Mouse (Mus musculus) MN1 (cell line): ENCODE measurements around the gene H60b.
"Not testable (repeated sequence)": the region's sequence is repeated elsewhere in the genome, so short reads cannot be mapped to it uniquely, and the experiment has no call there.

Experiments used
- DNase-seq: peaks from one replicate; pipeline ENCODE4 v3.0.0-alpha.2; 2016; ENCODE audit warnings: low spot score

The H60b gene

DNA sequence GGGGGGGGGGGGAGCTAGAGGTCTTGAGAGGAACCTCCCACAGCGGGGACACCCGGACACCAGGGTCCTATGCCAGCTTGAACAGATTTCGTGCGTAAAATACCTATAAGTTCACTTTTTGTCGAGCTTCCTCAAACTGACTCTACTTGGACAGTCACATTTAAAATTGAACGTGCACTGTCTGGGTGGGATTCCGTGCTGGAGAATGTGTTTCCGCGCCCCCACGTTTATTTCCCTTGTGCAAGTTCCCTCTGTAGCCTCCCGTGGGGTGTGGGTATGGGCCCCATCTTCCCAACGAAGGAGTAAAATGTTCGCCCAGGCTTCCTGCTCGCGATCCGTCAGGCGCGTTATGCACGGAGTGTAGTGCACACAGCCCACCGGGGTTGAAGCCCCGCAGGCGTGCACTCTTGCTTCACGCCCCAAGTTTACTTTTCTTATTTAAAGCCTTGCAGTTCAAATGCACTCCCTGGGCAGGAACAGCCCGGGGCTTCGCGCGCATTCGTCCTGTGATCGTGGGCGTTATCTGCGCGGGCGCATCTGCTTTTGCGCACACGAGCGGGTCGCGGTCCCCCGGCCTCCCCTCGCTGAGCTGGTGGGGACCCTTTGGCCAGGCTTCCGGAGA, 115.4 kb downstream of the H60b start:
- no peak for DNase-seq

DNA sequence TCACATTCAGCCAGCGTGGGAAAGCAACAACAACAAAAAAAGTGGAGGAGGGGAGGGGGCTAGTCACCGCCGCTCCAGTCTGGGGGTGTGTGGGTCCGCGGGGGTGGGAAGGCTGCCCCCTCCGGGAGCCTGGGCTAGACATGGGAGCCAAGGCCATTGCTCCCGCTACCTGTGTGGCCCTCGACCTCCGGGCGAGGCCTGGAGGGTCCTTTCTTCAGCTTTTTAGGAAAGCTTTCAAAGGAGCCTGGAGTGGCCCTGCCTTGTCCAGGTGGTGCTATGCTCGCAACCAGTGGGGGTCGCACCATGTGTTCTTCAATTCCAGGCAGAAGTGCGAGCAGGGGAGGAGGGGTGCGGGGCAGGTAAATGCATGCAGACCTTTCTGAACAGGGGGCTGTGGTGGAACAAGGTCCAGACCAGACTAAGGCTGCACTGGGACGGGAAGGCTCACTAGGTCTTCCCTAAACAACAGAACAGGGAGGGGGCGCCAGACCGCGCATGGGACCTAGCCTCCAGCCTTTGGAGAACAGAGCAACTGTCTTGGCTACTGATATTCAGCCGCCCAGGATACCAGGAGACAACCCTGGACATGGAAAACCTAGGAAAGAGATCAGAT, 116.2 kb downstream of the H60b start:
- no peak for DNase-seq

DNA sequence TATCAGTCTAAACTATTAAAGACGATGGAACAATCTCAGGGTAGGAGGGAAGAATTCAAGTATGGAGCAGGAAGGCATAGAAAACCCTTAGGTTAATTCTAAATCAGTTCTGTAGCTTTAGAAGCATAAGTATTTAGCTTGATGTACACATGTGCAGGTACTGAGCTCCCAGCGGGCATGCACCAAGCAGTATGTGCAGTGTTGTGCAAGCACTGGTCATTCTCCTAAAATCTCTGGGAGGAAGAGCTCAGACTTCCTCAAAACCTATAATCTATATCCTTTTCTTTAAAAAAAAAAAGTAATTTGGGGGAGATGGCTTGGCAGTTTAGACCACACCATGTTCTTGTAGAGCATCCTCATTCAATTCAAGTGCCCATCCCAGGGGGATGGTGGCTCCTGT, 120.1 kb downstream of the H60b start:
- not testable (repeated sequence) for DNase-seq

- no peak for DNase-seq
These were observed 124.4 kb downstream of the H60b start for GRCm38 (mm10) chr10:22282816-22283215.

GRCm38 (mm10) chr10:22295676-22296075, 137.3 kb downstream of the H60b start:
- no peak for DNase-seq

DNA sequence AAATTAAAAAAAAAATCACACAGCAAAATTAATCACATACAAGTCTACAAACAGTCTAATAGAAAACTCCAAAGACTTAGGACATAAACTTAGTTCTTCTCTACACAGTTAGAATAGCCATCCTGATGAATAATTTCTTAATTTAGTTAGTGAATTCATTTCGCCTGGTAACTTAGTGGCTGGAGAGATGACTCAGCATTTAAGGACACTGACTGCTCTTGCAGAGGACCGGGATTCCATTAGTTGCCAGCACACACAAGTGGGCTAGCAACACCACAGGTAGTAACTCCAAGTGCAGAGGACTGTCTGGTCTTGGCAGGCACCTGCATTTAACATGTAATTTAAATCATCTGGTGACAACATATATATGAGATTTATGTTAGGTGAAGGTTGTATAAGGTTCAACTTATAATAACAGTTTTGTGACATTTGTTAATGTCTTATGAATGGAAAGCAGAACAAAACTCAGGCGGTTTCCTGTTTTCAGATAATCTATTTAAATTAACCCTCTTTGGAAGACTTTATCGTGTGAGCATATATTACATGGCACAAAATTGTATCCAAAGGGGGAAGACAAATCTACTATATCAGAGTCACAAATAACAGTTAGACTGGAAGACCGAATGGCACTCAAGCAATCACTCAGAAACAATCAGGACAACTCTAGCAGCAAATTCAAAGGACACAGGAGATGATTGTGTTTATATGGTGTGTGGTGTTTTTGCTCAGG, 138.8 kb downstream of the H60b start:
- no peak for DNase-seq

DNA sequence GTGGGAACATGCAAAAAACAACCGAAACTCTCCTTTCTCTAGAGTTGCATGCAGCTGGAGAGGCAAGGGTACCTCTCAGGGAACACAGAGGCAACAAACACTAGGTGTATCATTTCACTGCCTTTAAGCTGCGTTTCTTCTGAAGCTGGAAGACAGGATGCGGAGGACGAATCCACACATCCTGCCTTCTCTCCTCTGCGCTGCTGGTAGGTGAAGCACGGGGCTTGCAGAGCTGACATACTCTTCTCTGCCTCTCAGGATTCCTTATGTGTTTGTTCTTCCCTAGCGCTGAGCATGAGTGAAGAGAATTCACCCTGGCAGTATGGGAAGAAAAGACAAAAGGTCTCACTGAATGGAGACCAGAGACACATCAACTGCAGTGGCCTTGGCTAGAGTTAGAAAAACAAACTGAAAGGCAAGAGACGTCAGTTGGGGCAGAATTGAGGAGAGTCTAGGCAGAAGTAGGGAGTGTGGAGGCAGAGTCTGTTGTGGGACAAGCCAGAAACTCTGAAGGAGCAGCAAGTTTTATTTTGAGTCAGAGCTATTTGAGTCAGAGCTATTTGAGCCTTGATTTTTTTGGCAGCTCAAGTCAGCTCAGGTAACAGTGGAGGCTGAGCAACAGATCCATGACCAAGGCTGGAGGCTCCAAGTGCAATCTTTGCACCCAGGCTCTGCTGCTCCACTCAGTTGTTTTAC, 139.5 kb downstream of the H60b start:
- DNase-seq: no peak

GRCm38 (mm10) chr10:22299324-22299723, 140.9 kb downstream of the H60b start:
- DNase-seq: no peak

GRCm38 (mm10) chr10:22301641-22302040, 143.3 kb downstream of the H60b start:
- DNase-seq: no peak

DNA sequence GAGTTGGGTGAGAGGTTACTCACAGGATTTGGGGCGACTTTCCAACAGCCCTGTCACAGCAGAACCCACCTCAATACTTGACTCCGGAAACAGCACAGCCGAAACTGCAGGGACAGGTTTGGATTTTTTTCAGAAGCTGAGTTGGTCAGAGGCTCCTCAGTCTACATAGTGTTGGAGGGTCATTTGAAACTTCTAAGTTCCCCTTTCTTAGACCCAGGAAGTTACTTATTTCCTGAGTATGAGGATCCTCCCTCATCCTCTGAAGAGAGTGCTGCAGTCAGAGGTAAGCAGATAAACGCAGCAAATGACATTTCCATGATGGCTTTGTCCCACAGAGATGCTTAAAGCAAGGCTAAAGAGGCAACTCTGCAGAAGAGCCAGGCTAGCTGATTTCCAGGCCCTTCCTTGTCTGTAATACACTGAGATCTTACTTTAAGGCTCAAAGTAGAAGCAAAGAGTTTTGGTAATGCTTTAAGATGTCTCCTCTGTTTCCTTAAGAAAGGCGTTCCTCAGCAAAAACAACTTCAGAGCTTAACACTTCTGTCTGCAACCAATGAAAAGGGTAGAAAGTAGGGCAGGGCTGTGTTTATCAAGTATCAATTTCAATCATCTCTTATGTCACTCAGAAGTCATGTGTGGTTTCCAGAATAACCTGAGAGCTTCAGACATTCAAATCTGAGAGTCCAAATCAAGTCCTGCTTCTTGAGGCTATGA, 144.1 kb downstream of the H60b start:
- DNase-seq: no peak

DNA sequence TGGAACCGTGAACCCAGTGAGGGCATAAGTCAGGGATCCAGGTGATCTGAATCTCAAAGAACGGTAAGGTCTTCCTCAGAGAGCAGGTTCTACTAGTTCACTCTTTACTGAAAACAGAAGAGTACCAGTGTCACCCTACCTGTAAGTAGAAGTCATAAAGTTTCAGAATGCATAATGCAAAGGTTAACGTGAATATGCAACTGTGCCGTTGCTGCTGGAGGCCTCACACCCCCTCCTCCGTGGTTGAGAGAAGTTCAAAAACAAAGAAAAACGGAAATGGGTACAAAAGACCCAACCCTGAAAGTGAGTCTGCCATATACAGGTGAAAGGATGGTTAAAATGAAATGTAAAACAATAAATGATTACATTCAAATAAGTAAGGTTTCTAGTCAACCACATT, 145.3 kb downstream of the H60b start:
- no peak for DNase-seq

GRCm38 (mm10) chr10:22305801-22306200, 147.4 kb downstream of the H60b start:
- no peak for DNase-seq

DNA sequence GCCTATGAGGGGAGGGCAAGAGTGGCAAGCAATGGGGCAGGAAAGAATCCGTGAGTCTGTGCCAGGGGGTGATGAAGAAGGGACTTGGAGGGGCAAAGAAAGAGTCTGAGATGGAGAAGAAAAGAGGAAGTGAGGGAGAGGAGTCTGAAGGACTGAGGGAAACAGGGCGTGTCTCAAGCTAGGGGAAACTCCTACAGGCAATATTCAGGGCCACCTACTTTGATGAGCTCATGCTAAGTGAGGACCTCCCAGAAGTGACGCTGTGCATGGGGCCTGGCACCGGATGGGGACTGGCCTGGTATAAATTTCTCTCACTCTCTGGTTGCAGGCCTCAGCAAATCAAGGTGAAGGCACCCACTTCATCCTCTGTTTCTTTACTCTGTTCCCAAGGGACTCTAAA, 148.1 kb downstream of the H60b start:
- DNase-seq: no peak

- no peak for DNase-seq
These were observed 149.8 kb downstream of the H60b start for GRCm38 (mm10) chr10:22308221-22308620.

GRCm38 (mm10) chr10:22322858-22323257, 164.5 kb downstream of the H60b start:
- DNase-seq: no peak
